Mouse (Mus musculus): Measurements from ENCODE around the gene Sun2. TPM values are rescaled to one million over a fixed set of nuclear protein-coding genes. Genes with fewer than 3 reads are reported as not detected.

Sun2 gene
- polyA plus RNA-seq, 1 experiment = 56.7 TPM

DNA sequence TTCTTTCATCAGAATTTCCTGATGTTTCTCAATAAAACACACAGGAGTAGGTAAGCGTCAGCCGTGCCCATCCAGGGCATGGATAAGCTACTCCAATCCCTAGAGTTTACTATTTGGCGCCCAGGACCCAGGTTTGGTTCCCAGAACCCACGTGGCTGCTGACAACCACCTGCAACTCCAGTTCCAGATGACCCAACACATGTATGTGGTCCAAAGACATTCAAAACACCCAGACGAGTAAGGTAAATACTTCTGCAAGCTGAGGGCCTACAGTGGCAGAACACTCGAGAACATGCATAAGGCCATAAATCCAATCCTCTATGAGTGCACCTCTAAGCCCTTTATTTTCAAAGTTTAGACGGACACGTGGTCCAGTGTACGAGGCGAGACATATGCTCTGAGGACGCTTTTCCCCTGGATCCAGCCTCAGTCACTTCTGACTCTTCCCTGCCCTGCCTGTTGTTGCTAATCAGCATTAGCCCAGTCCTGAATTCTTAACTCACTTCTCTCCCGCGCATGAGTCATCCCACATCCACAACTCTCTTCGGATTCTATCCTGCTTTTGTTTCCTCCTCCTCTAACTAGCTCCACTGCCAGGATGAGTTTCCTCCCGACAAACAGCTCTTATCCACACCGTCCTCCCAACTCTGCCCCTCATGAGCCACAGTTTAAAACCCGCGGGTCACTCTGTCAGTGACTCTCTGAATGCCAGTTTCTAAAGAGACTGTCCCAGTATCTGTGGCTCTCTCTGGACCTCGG lies 58.5 kb downstream of the Sun2 start:
- peak overlapping the region; percentile 67 for H3ac ChIP-seq (ENCODE audit: control insufficient read depth, insufficient read length, low read depth)
- no peaks in the 10 kb centered on the region for H3K27me3 ChIP-seq (ENCODE audit: control insufficient read depth, insufficient read depth, insufficient read length)
- peaks cover 87% of the 10 kb centered on the region for H3K79me2 ChIP-seq (ENCODE audit: control insufficient read depth, insufficient read depth)
- peaks cover 11% of the 10 kb centered on the region for H3K36me3 ChIP-seq (ENCODE audit: control insufficient read depth, insufficient read depth)
- peaks cover 78% of the 10 kb centered on the region for H3K79me3 ChIP-seq (ENCODE audit: low read depth)
- TF ChIP-seq FOSL1 (IDR thresholded peaks at IDR 0.05; ENCODE audit: insufficient read depth, low read length, poor library complexity, severe bottlenecking) (peak; percentile 46), USF1 (IDR thresholded peaks at IDR 0.05; ENCODE audit: low read depth) (peak; percentile 67), MYOD1 (IDR thresholded peaks at IDR 0.05; ENCODE audit: control insufficient read depth, insufficient read length, low read depth) (no peak), MAX (IDR thresholded peaks at IDR 0.05) (peak; percentile 43)
- H3K4me3 ChIP-seq (ENCODE audit: insufficient read depth, poor library complexity, severe bottlenecking) = peak overlapping the region; percentile 8

- Histone ChIP-seq H3K79me3 (ENCODE audit: low read depth) (peaks cover 83% of the 10 kb centered on the region), H3K4me3 (ENCODE audit: insufficient read depth, poor library complexity, severe bottlenecking) (no peak overlapping the region), H3K36me3 (ENCODE audit: control insufficient read depth, insufficient read depth) (peaks cover 11% of the 10 kb centered on the region), H3K27me3 (ENCODE audit: control insufficient read depth, insufficient read depth, insufficient read length) (no peaks in the 10 kb centered on the region), H3ac (ENCODE audit: control insufficient read depth, insufficient read length, low read depth) (peak overlapping the region; percentile 26), H3K79me2 (ENCODE audit: control insufficient read depth, insufficient read depth) (peaks cover 95% of the 10 kb centered on the region)
- TF ChIP-seq CTCF (IDR thresholded peaks at IDR 0.05; ENCODE audit: control insufficient read depth, insufficient read depth, insufficient read length) (no peak), USF1 (IDR thresholded peaks at IDR 0.05; ENCODE audit: low read depth) (no peak), FOSL1 (IDR thresholded peaks at IDR 0.05; ENCODE audit: insufficient read depth, low read length, poor library complexity, severe bottlenecking) (no peak), MYOD1 (IDR thresholded peaks at IDR 0.05; ENCODE audit: control insufficient read depth, insufficient read length, low read depth) (no peak), MAX (IDR thresholded peaks at IDR 0.05) (no peak), CEBPB (IDR thresholded peaks at IDR 0.05; ENCODE audit: low read depth) (no peak), MYOG (IDR thresholded peaks at IDR 0.05; ENCODE audit: control insufficient read depth, extremely low read depth, insufficient read length) (no peak)
Observed at GRCm38 (mm10) chr15:79683146-79683545, 59.2 kb downstream of the Sun2 start.

GRCm38 (mm10) chr15:79681973-79682372 lies 60.4 kb downstream of the Sun2 start:
- TF ChIP-seq USF1 (IDR thresholded peaks at IDR 0.05; ENCODE audit: low read depth) (no peak), MYOD1 (IDR thresholded peaks at IDR 0.05; ENCODE audit: control insufficient read depth, insufficient read length, low read depth) (no peak), CTCF (IDR thresholded peaks at IDR 0.05; ENCODE audit: control insufficient read depth, insufficient read depth, insufficient read length) (no peak), CEBPB (IDR thresholded peaks at IDR 0.05; ENCODE audit: low read depth) (no peak), MAX (IDR thresholded peaks at IDR 0.05) (no peak)
- H3ac ChIP-seq (ENCODE audit: control insufficient read depth, insufficient read length, low read depth) = no peak overlapping the region
- H3K79me2 ChIP-seq (ENCODE audit: control insufficient read depth, insufficient read depth) = peaks cover 100% of the 10 kb centered on the region
- H3K79me3 ChIP-seq (ENCODE audit: low read depth) = peaks cover 91% of the 10 kb centered on the region
- no peaks in the 10 kb centered on the region for H3K27me3 ChIP-seq (ENCODE audit: control insufficient read depth, insufficient read depth, insufficient read length)
- no peak overlapping the region for H3K4me3 ChIP-seq (ENCODE audit: insufficient read depth, poor library complexity, severe bottlenecking)
- peaks cover 21% of the 10 kb centered on the region for H3K36me3 ChIP-seq (ENCODE audit: control insufficient read depth, insufficient read depth)

- Histone ChIP-seq H3ac (ENCODE audit: control insufficient read depth, insufficient read length, low read depth) (no peak overlapping the region), H3K27me3 (ENCODE audit: control insufficient read depth, insufficient read depth, insufficient read length) (no peaks in the 10 kb centered on the region), H3K79me3 (ENCODE audit: low read depth) (peaks cover 65% of the 10 kb centered on the region), H3K36me3 (ENCODE audit: control insufficient read depth, insufficient read depth) (peaks cover 60% of the 10 kb centered on the region), H3K4me3 (ENCODE audit: insufficient read depth, poor library complexity, severe bottlenecking) (no peak overlapping the region), H3K79me2 (ENCODE audit: control insufficient read depth, insufficient read depth) (peaks cover 79% of the 10 kb centered on the region)
- TF ChIP-seq USF1 (IDR thresholded peaks at IDR 0.05; ENCODE audit: low read depth) (no peak), MYOG (IDR thresholded peaks at IDR 0.05; ENCODE audit: control insufficient read depth, extremely low read depth, insufficient read length) (no peak), FOSL1 (IDR thresholded peaks at IDR 0.05; ENCODE audit: insufficient read depth, low read length, poor library complexity, severe bottlenecking) (no peak), CEBPB (IDR thresholded peaks at IDR 0.05; ENCODE audit: low read depth) (no peak), MAX (IDR thresholded peaks at IDR 0.05) (no peak), MYOD1 (IDR thresholded peaks at IDR 0.05; ENCODE audit: control insufficient read depth, insufficient read length, low read depth) (no peak), CTCF (IDR thresholded peaks at IDR 0.05; ENCODE audit: control insufficient read depth, insufficient read depth, insufficient read length) (no peak)
Observed at GRCm38 (mm10) chr15:79677936-79678335, 64.4 kb downstream of the Sun2 start.

Other genes starting within 250 kb of the Sun2 start
- gene Kcnj4, start 237.3 kb downstream of the Sun2 start, polyA plus RNA-seq (2012; fragmentation: generic; extraction: Trizol) = 0.14 TPM
- 65.5 TPM for gene Kdelr3, start 226.1 kb downstream of the Sun2 start, polyA plus RNA-seq (2012; fragmentation: generic; extraction: Trizol)
- gene Ddx17, start 195.8 kb downstream of the Sun2 start, polyA plus RNA-seq (2012; fragmentation: generic; extraction: Trizol) = 84.9 TPM
- gene Dmc1, start 137.4 kb downstream of the Sun2 start, polyA plus RNA-seq (2012; fragmentation: generic; extraction: Trizol) = not detected
- gene Fam227a, start 83.6 kb downstream of the Sun2 start, polyA plus RNA-seq (2012; fragmentation: generic; extraction: Trizol) = 0.27 TPM
- 54.5 TPM for gene Cby1, start 83.3 kb downstream of the Sun2 start, polyA plus RNA-seq (2012; fragmentation: generic; extraction: Trizol)
- 171 TPM for gene Tomm22, start 71.7 kb downstream of the Sun2 start, polyA plus RNA-seq (2012; fragmentation: generic; extraction: Trizol)
- 37.0 TPM for gene Josd1, start 54.6 kb downstream of the Sun2 start, polyA plus RNA-seq (2012; fragmentation: generic; extraction: Trizol)
- 62.5 TPM for gene Gtpbp1, start 51.7 kb downstream of the Sun2 start, polyA plus RNA-seq (2012; fragmentation: generic; extraction: Trizol)
- gene Dnal4, start 35.3 kb upstream of the Sun2 start, polyA plus RNA-seq (2012; fragmentation: generic; extraction: Trizol) = 48.9 TPM
- 26.6 TPM for gene Nptxr, start 62.2 kb upstream of the Sun2 start, polyA plus RNA-seq (2012; fragmentation: generic; extraction: Trizol)
- gene Npcd, start 91.7 kb upstream of the Sun2 start, polyA plus RNA-seq (2012; fragmentation: generic; extraction: Trizol) = not detected
- gene Cbx6, start 92.2 kb upstream of the Sun2 start, polyA plus RNA-seq (2012; fragmentation: generic; extraction: Trizol) = 68.3 TPM
- gene Apobec3, start 149.1 kb upstream of the Sun2 start, polyA plus RNA-seq (2012; fragmentation: generic; extraction: Trizol) = 24.0 TPM
- 5.9 TPM for gene Cbx7, start 228.6 kb upstream of the Sun2 start, polyA plus RNA-seq (2012; fragmentation: generic; extraction: Trizol)